Mouse (Mus musculus) forebrain, embryonic 14.5 days (tissue): ENCODE data around the gene Upb1. TPM values are rescaled to one million over a fixed set of nuclear protein-coding genes. Genes with fewer than 3 reads are reported as not detected.

Experiments used
- ATAC-seq: fragments of 200-750 bp; cut with Nextera tagmentation; 2 replicates; pipeline ENCODE4 v1.8.0; 2017; ENCODE audit warnings: mild to moderate bottlenecking, moderate library complexity
- DNase-seq: peaks from one replicate; pipeline ENCODE4 v3.0.0-alpha.2; 2015; ENCODE audit warnings: low spot score
- H3K27ac ChIP-seq: fragments of 300-500 bp; sonication (generic); 2 replicates; pipeline ENCODE4 v1.5.1; 2014; ENCODE audit warnings: low read depth, mild to moderate bottlenecking, control low read depth, low read length, moderate library complexity
- H3K27me3 ChIP-seq: fragments of 300-500 bp; sonication (generic); replicated peaks from 2 replicates; pipeline ENCODE4 v1.6.1; 2014; ENCODE audit warnings: low read length, control low read depth, mixed read lengths; ENCODE audit not compliant: control insufficient read depth, insufficient read depth
- H3K36me3 ChIP-seq: fragments of 300-500 bp; sonication (generic); 2 replicates; pipeline ENCODE4 v1.6.1; 2014; ENCODE audit warnings: low read length, control low read depth; ENCODE audit not compliant: control insufficient read depth, insufficient read depth
- H3K4me1 ChIP-seq: fragments of 300-500 bp; sonication (generic); 2 replicates; pipeline ENCODE4 v1.6.1; 2014; ENCODE audit warnings: antibody characterized with exemption, low read length, control low read depth; ENCODE audit not compliant: control insufficient read depth, insufficient read depth
- H3K4me2 ChIP-seq: fragments of 300-500 bp; sonication (generic); 2 replicates; pipeline ENCODE4 v1.6.1; 2014; ENCODE audit warnings: mild to moderate bottlenecking, control low read depth, low read length
- H3K4me3 ChIP-seq: fragments of 300-500 bp; sonication (generic); 2 replicates; pipeline ENCODE4 v1.5.1; 2014; ENCODE audit warnings: low read depth, low read length, control low read depth
- H3K9ac ChIP-seq: fragments of 300-500 bp; sonication (generic); 2 replicates; pipeline ENCODE4 v1.6.1; 2014; ENCODE audit warnings: mild to moderate bottlenecking, low read length, control low read depth, moderate library complexity
- H3K9me3 ChIP-seq: fragments of 300-500 bp; sonication (generic); replicated peaks from 2 replicates; pipeline ENCODE4 v1.6.1; 2016; ENCODE audit warnings: low read length, control low read depth, mixed read lengths; ENCODE audit not compliant: control insufficient read depth
- WGBS: fragments of 180-500 bp; shearing (Covaris S2); extraction: QIAGEN DNeasy Blood & Tissue Kit; methylation state at CpG from one replicate; pipeline ENCODE4 v1.1.7; 2014; 5-methylcytosine and 5-hydroxymethylcytosine counted together
- polyA plus RNA-seq: library from polyadenylated mRNA; unstranded; fragments of >200 nt; fragmentation: Nextera tagmentation; extraction: Ambion mirVana; gene quantifications from 2 replicates; pipeline ENCODE4 v1.2.1, GENCODE M21; 2014

Upb1 gene
- polyA plus RNA-seq, 1 experiment from 2014 or later: 0.14 TPM

GRCm38 (mm10) chr10:75430147-75430537 is 29.2 kb downstream of the Upb1 start:
- WGBS: 86% methylated on average over 5 of the region's 5 CpGs
- Histone ChIP-seq H3K4me3 (no peak overlapping the region), H3K9ac (no peak overlapping the region), H3K4me2 (no peak overlapping the region), H3K9me3 (no peaks in the 10 kb centered on the region), H3K36me3 (no peaks in the 10 kb centered on the region), H3K4me1 (no peaks in the 10 kb centered on the region), H3K27ac (no peak overlapping the region), H3K27me3 (no peaks in the 10 kb centered on the region)
- ATAC-seq: no peak
- no peak for DNase-seq

- no peaks in the 10 kb centered on the region for H3K9me3 ChIP-seq
- H3K36me3 ChIP-seq: no peaks in the 10 kb centered on the region
- no peak overlapping the region for H3K4me3 ChIP-seq
- no peak overlapping the region for H3K9ac ChIP-seq
- WGBS: 96% methylated on average over 6 of the region's 6 CpGs
- H3K4me1 ChIP-seq: no peaks in the 10 kb centered on the region
- H3K4me2 ChIP-seq: no peak overlapping the region
- no peak overlapping the region for H3K27ac ChIP-seq
- ATAC-seq (no peak), DNase-seq (no peak)
- H3K27me3 ChIP-seq: no peaks in the 10 kb centered on the region
These were observed 29.7 kb downstream of the Upb1 start for GRCm38 (mm10) chr10:75430633-75431032.

GRCm38 (mm10) chr10:75436604-75437217 is 35.8 kb downstream of the Upb1 start:
- Histone ChIP-seq H3K9me3 (no peaks in the 10 kb centered on the region), H3K9ac (no peak overlapping the region), H3K4me2 (no peak overlapping the region), H3K4me3 (no peak overlapping the region), H3K27me3 (no peaks in the 10 kb centered on the region), H3K4me1 (peaks cover 3% of the 10 kb centered on the region; the same call in 1 of the 2 replicates), H3K27ac (no peak overlapping the region), H3K36me3 (no peaks in the 10 kb centered on the region)
- ATAC-seq: peak; percentile 35; the same call in 1 of the 2 replicates
- peak; percentile 91 for DNase-seq
- WGBS: 19% methylated on average over 3 of the region's 3 CpGs

- peaks cover 3% of the 10 kb centered on the region; the same call in 1 of the 2 replicates for H3K4me1 ChIP-seq
- no peak overlapping the region for H3K9ac ChIP-seq
- no peak overlapping the region for H3K4me3 ChIP-seq
- no peak for ATAC-seq
- no peaks in the 10 kb centered on the region for H3K27me3 ChIP-seq
- no peak for DNase-seq
- no peak overlapping the region for H3K4me2 ChIP-seq
- no peaks in the 10 kb centered on the region for H3K36me3 ChIP-seq
- H3K27ac ChIP-seq: no peak overlapping the region
- 85% methylated on average over 1 of the region's 1 CpGs for WGBS
- no peaks in the 10 kb centered on the region for H3K9me3 ChIP-seq
These were observed 36.4 kb downstream of the Upb1 start for GRCm38 (mm10) chr10:75437284-75437683.

- H3K27me3 ChIP-seq: no peaks in the 10 kb centered on the region
- no peaks in the 10 kb centered on the region for H3K36me3 ChIP-seq
- H3K9me3 ChIP-seq: no peaks in the 10 kb centered on the region
- H3K4me1 ChIP-seq: peaks cover 3% of the 10 kb centered on the region; the same call in 1 of the 2 replicates
- DNase-seq (peak; percentile 87), ATAC-seq (peak; percentile 74)
- H3K27ac ChIP-seq: peak overlapping the region; percentile 63; the same call in 1 of the 2 replicates
- no peak overlapping the region for H3K4me2 ChIP-seq
- 0 out of 2 replicates have a peak overlapping the region, but pooled peaks have one; percentile 0 for H3K9ac ChIP-seq
- 56% methylated on average over 13 of the region's 13 CpGs for WGBS
- no peak overlapping the region for H3K4me3 ChIP-seq
These were observed 37.4 kb downstream of the Upb1 start for GRCm38 (mm10) chr10:75438132-75438810.

- DNase-seq: peak; percentile 73
- Histone ChIP-seq H3K9me3 (no peaks in the 10 kb centered on the region), H3K4me3 (no peak overlapping the region), H3K36me3 (no peaks in the 10 kb centered on the region), H3K9ac (no peak overlapping the region), H3K4me2 (no peak overlapping the region), H3K27me3 (no peaks in the 10 kb centered on the region), H3K4me1 (peaks cover 6% of the 10 kb centered on the region; the same call in 1 of the 2 replicates), H3K27ac (no peak overlapping the region)
- WGBS: 27% methylated on average over 7 of the region's 7 CpGs
- peak; percentile 52 for ATAC-seq
These were observed 38.4 kb downstream of the Upb1 start for GRCm38 (mm10) chr10:75439211-75439811.

GRCm38 (mm10) chr10:75440756-75441155 is 39.8 kb downstream of the Upb1 start:
- 90% methylated on average over 3 of the region's 3 CpGs for WGBS

GRCm38 (mm10) chr10:75441800-75442199 is 40.9 kb downstream of the Upb1 start:
- no peak overlapping the region for H3K9ac ChIP-seq
- no peak overlapping the region for H3K4me2 ChIP-seq
- H3K4me1 ChIP-seq: peaks cover 13% of the 10 kb centered on the region
- no peaks in the 10 kb centered on the region for H3K36me3 ChIP-seq
- 84% methylated on average over 4 of the region's 4 CpGs for WGBS
- H3K9me3 ChIP-seq: no peaks in the 10 kb centered on the region
- DNase-seq: no peak
- H3K4me3 ChIP-seq: no peak overlapping the region
- ATAC-seq: no peak
- H3K27me3 ChIP-seq: no peaks in the 10 kb centered on the region
- H3K27ac ChIP-seq: no peak overlapping the region

More at GRCm38 (mm10) chr10:75440756-75441155, 39.8 kb downstream of the Upb1 start:
- no peak overlapping the region for H3K4me3 ChIP-seq
- ATAC-seq: no peak
- H3K9me3 ChIP-seq: no peaks in the 10 kb centered on the region
- H3K4me1 ChIP-seq: peaks cover 13% of the 10 kb centered on the region
- no peak overlapping the region for H3K27ac ChIP-seq
- H3K4me2 ChIP-seq: no peak overlapping the region
- H3K27me3 ChIP-seq: no peaks in the 10 kb centered on the region
- H3K9ac ChIP-seq: no peak overlapping the region
- no peak for DNase-seq
- no peaks in the 10 kb centered on the region for H3K36me3 ChIP-seq

- Histone ChIP-seq H3K9me3 (no peaks in the 10 kb centered on the region), H3K9ac (no peak overlapping the region), H3K4me1 (peaks cover 13% of the 10 kb centered on the region), H3K27me3 (no peaks in the 10 kb centered on the region), H3K4me2 (no peak overlapping the region), H3K4me3 (no peak overlapping the region), H3K36me3 (no peaks in the 10 kb centered on the region), H3K27ac (no peak overlapping the region)
- ATAC-seq (no peak), DNase-seq (no peak)
- 80% methylated on average over 4 of the region's 4 CpGs for WGBS
These were observed 42.1 kb downstream of the Upb1 start for GRCm38 (mm10) chr10:75443017-75443416.
